Mouse (Mus musculus) MEL (cell line): ENCODE measurements around the gene Slc2a9. TPM values are rescaled to one million over a fixed set of nuclear protein-coding genes. Genes with fewer than 3 reads are reported as not detected.
A peak's percentile ranks its signal among the peaks of the same experiment; 100 is the strongest.

ENCODE experiments used
- DNase-seq: peaks from one replicate; pipeline ENCODE4 v3.0.0; 2011; ENCODE audit warnings: low read depth, low spot score
- H3K27ac ChIP-seq: 2 replicates; pipeline ENCODE4 v1.5.1; 2012; ENCODE audit warnings: low read depth, mild to moderate bottlenecking, control low read depth, low read length, moderate library complexity; ENCODE audit not compliant: control insufficient read depth
- H3K27me3 ChIP-seq, 2 experiments: fragments of 150-350 bp in 1 of 2; sonication (generic) in 1 of 2; 2 replicates each; pipeline ENCODE4 v1.6.1; 2012; ENCODE audit warnings: low read length in 2 of 2, mild to moderate bottlenecking in 2 of 2, improper control_type of control experiment in 1 of 2, moderate library complexity in 1 of 2; ENCODE audit not compliant: insufficient read depth in 2 of 2, control insufficient read depth in 1 of 2
- H3K36me3 ChIP-seq, 2 experiments: 2 replicates each; pipeline ENCODE4 v1.6.1; 2012 to 2014; ENCODE audit warnings: low read length in 2 of 2, improper control_type of control experiment in 1 of 2, inconsistent platforms in 1 of 2, mild to moderate bottlenecking in 1 of 2; ENCODE audit not compliant: insufficient read depth in 2 of 2, control insufficient read depth in 1 of 2
- H3K4me1 ChIP-seq, 2 experiments: fragments of 150-350 bp in 1 of 2; sonication (generic) in 1 of 2; 2 replicates each; pipeline ENCODE4 v1.6.1; 2012; ENCODE audit warnings: low read length in 2 of 2, improper control_type of control experiment in 1 of 2, mild to moderate bottlenecking in 1 of 2; ENCODE audit not compliant: insufficient read depth in 2 of 2, control insufficient read depth in 1 of 2
- H3K4me3 ChIP-seq, 2 experiments: fragments of 150-350 bp in 1 of 2; sonication (generic) in 1 of 2; 2 replicates each; pipeline ENCODE4 v1.5.1; 2012; ENCODE audit warnings: low read depth in 2 of 2, low read length in 2 of 2, mild to moderate bottlenecking in 2 of 2, moderate library complexity in 2 of 2, control low read depth in 1 of 2, improper control_type of control experiment in 1 of 2; ENCODE audit not compliant: control insufficient read depth in 1 of 2, insufficient read depth in 1 of 2
- H3K79me2 ChIP-seq: 2 replicates; pipeline ENCODE4 v1.6.1; 2012; ENCODE audit warnings: mild to moderate bottlenecking, low read length, moderate library complexity; ENCODE audit not compliant: control insufficient read depth, poor library complexity, insufficient read depth
- H3K9ac ChIP-seq: 2 replicates; pipeline ENCODE4 v1.6.1; 2012; ENCODE audit warnings: low read depth, mild to moderate bottlenecking, control low read depth, low read length, moderate library complexity; ENCODE audit not compliant: control insufficient read depth, poor library complexity, severe bottlenecking
- H3K9me3 ChIP-seq: fragments of 150-350 bp; sonication (generic); replicated peaks from 2 replicates; pipeline ENCODE4 v1.6.1; 2012; ENCODE audit warnings: mild to moderate bottlenecking, low read length, improper control_type of control experiment, moderate library complexity; ENCODE audit not compliant: insufficient read depth
- BHLHE40 ChIP-seq: IDR thresholded peaks from 2 replicates; pipeline ENCODE4 v1.6.1; 2012; ENCODE audit warnings: low read depth, mild to moderate bottlenecking, inconsistent platforms, low read length, improper control_type of control experiment, borderline replicate concordance
- CTCF ChIP-seq, 3 experiments: IDR thresholded peaks in 2 of 3; conservative IDR thresholded peaks in 1 of 3; 2 replicates each; pipeline ENCODE4 v1.5.1; 2011 to 2012; ENCODE audit warnings: low read length in 3 of 3, low read depth in 2 of 3, mild to moderate bottlenecking in 2 of 3, improper control_type of control experiment in 1 of 3, inconsistent platforms in 1 of 3, mixed read lengths in 1 of 3, moderate library complexity in 1 of 3; ENCODE audit not compliant: control insufficient read depth in 1 of 3, insufficient read depth in 1 of 3, poor library complexity in 1 of 3, severe bottlenecking in 1 of 3
- GABPA ChIP-seq: IDR thresholded peaks from 2 replicates; pipeline ENCODE4 v1.6.1; 2012; ENCODE audit warnings: low read depth, mild to moderate bottlenecking, inconsistent platforms, low read length, improper control_type of control experiment, moderate library complexity
- JUND ChIP-seq: IDR thresholded peaks from 2 replicates; pipeline ENCODE4 v1.6.1; 2011; ENCODE audit warnings: low read depth, mild to moderate bottlenecking, improper control_type of control experiment, low read length
- MAFK ChIP-seq: IDR thresholded peaks from 2 replicates; pipeline ENCODE4 v1.6.1; 2011; ENCODE audit warnings: low read depth, mild to moderate bottlenecking, low read length, improper control_type of control experiment, borderline replicate concordance
- MEF2A ChIP-seq: IDR thresholded peaks from 2 replicates; pipeline ENCODE4 v1.6.1; 2014; ENCODE audit warnings: low read depth, mild to moderate bottlenecking, inconsistent platforms, low read length, improper control_type of control experiment; ENCODE audit not compliant: poor library complexity, insufficient replicate concordance, severe bottlenecking; ENCODE audit errors: extremely low read depth
- NELFE ChIP-seq: IDR thresholded peaks from 2 replicates; pipeline ENCODE4 v1.6.1; 2011; ENCODE audit warnings: low read depth, low read length, improper control_type of control experiment
- POLR2AphosphoS2 ChIP-seq: IDR thresholded peaks from 2 replicates; pipeline ENCODE4 v1.6.1; 2011; ENCODE audit warnings: low read length, improper control_type of control experiment
- POLR2AphosphoS5 ChIP-seq: IDR thresholded peaks from 2 replicates; pipeline ENCODE4 v1.6.1; 2012; ENCODE audit warnings: low read depth, borderline replicate concordance, mild to moderate bottlenecking, inconsistent platforms, low read length, moderate library complexity, mixed read lengths
- RAD21 ChIP-seq: IDR thresholded peaks from 2 replicates; pipeline ENCODE4 v1.6.1; 2011; ENCODE audit warnings: mild to moderate bottlenecking, low read depth, low read length, improper control_type of control experiment
- SIN3A ChIP-seq: IDR thresholded peaks from 2 replicates; pipeline ENCODE4 v1.6.1; 2012; ENCODE audit warnings: low read length, improper control_type of control experiment, inconsistent platforms
- SMC3 ChIP-seq: IDR thresholded peaks from 2 replicates; pipeline ENCODE4 v1.6.1; 2011; ENCODE audit warnings: low read depth, low read length, improper control_type of control experiment
- TAL1 ChIP-seq: IDR thresholded peaks from 2 replicates; pipeline ENCODE4 v1.6.1; 2012; ENCODE audit warnings: mild to moderate bottlenecking, inconsistent platforms, low read length, moderate library complexity, mixed read lengths
- TBP ChIP-seq: IDR thresholded peaks from 2 replicates; pipeline ENCODE4 v1.8.0; 2011; ENCODE audit warnings: low read depth, low read length, improper control_type of control experiment
- TCF12 ChIP-seq: IDR thresholded peaks from 2 replicates; pipeline ENCODE4 v1.6.1; 2014; ENCODE audit warnings: low read depth, mild to moderate bottlenecking, inconsistent platforms, low read length, improper control_type of control experiment, moderate library complexity
- UBTF ChIP-seq: IDR thresholded peaks from 2 replicates; pipeline ENCODE4 v1.6.1; 2012; ENCODE audit warnings: low read depth, mild to moderate bottlenecking, inconsistent platforms, low read length, improper control_type of control experiment, moderate library complexity, borderline replicate concordance; ENCODE audit not compliant: insufficient read depth
- ZKSCAN1 ChIP-seq: IDR thresholded peaks from 2 replicates; pipeline ENCODE4 v1.6.1; 2012; ENCODE audit warnings: low read depth, mild to moderate bottlenecking, inconsistent platforms, low read length, improper control_type of control experiment, moderate library complexity
- ZMIZ1 ChIP-seq: IDR thresholded peaks from 2 replicates; pipeline ENCODE4 v1.6.1; 2012; ENCODE audit warnings: low read depth, mild to moderate bottlenecking, inconsistent platforms, low read length, improper control_type of control experiment, moderate library complexity
- ZNF384 ChIP-seq: IDR thresholded peaks from 2 replicates; pipeline ENCODE4 v1.6.1; 2012; ENCODE audit warnings: low read depth, mild to moderate bottlenecking, inconsistent platforms, low read length, improper control_type of control experiment
- polyA plus RNA-seq, 2 experiments: library from polyadenylated mRNA; stranded (reverse) in 1 of 2; unstranded in 1 of 2; fragments of >175 nt in 1 of 2; fragments of >200 nt in 1 of 2; gene quantifications; 2 replicates each; pipeline versions ENCODE4 v1.2.1 to v1.2.4; 2012; ENCODE audit warnings: low replicate concordance in 2 of 2, low read depth in 1 of 2; ENCODE audit not compliant: insufficient read length in 2 of 2, insufficient read depth in 1 of 2, missing spikeins in 1 of 2
- total RNA-seq: library from RNA; depleted of rRNA; stranded (reverse); fragments of 300-350 nt; gene quantifications from 2 replicates; pipeline ENCODE4 v1.2.3, GENCODE M21; 2012

The Slc2a9 gene
- total and polyA plus RNA-seq, 3 experiments = 1.1 to 4.2 TPM; not detected in 1

- TF ChIP-seq RAD21 = no peak
- no peak for TF ChIP-seq ZNF384
- TF ChIP-seq ZKSCAN1 = no peak
- TF ChIP-seq CTCF (IDR thresholded peaks at IDR 0.05 in 2 of 3, conservative IDR thresholded peaks at IDR 0.05 in 1 of 3; ENCODE audit: control insufficient read depth in 1 of 3, insufficient read depth in 1 of 3, low read depth in 2 of 3, low read length in 3 of 3, poor library complexity in 1 of 3, severe bottlenecking in 1 of 3) = no peak
- no peak for TF ChIP-seq MEF2A
- no peak for TF ChIP-seq POLR2AphosphoS5
- no peak for TF ChIP-seq GABPA
- no peak for TF ChIP-seq TAL1
- no peak for TF ChIP-seq POLR2AphosphoS2
- TF ChIP-seq TBP = no peak
- TF ChIP-seq JUND = no peak
- no peak for TF ChIP-seq SMC3
- no peak for TF ChIP-seq TCF12
- TF ChIP-seq NELFE = no peak
- TF ChIP-seq SIN3A = no peak
- TF ChIP-seq UBTF = no peak
- Histone ChIP-seq H3K27ac (no peak overlapping the region), H3K4me1 (no peaks in the 10 kb centered on the region), H3K9ac (no peak overlapping the region), H3K27me3 (no peaks in the 10 kb centered on the region), H3K4me3 (no peak overlapping the region), H3K36me3 (no peaks in the 10 kb centered on the region), H3K79me2 (no peaks in the 10 kb centered on the region), H3K9me3 (no peaks in the 10 kb centered on the region)
- no peak for DNase-seq
Measured at GRCm38 (mm10) chr5:38491763-38492162, 11.2 kb downstream of the Slc2a9 start.

- H3K27ac ChIP-seq = no peak overlapping the region
- H3K36me3 ChIP-seq = no peaks in the 10 kb centered on the region
- TF ChIP-seq BHLHE40 = no peak
- no peak for TF ChIP-seq ZMIZ1
- TF ChIP-seq MAFK = 0 out of 2 replicates have a peak, but pooled peaks have one; percentile 47
- H3K4me1 ChIP-seq = peaks cover 0 to 3% of the 10 kb centered on the region in 2 experiments; a peak in 1 of 4 replicates
- no peaks in the 10 kb centered on the region for H3K79me2 ChIP-seq
- no peaks in the 10 kb centered on the region for H3K9me3 ChIP-seq
- H3K9ac ChIP-seq = no peak overlapping the region
- no peaks in the 10 kb centered on the region for H3K27me3 ChIP-seq
- DNase-seq = no peak
- no peak overlapping the region for H3K4me3 ChIP-seq
Measured at GRCm38 (mm10) chr5:38489739-38490138, 13.2 kb downstream of the Slc2a9 start.
